Mouse (Mus musculus) neural tube, embryonic 15.5 days (tissue): ENCODE measurements around the gene Prdm2. TPM values are rescaled to one million over a fixed set of nuclear protein-coding genes. Genes with fewer than 3 reads are reported as not detected.
A peak's percentile ranks its signal among the peaks of the same experiment; 100 is the strongest.

ENCODE experiments used
- ATAC-seq: fragments of 200-750 bp; cut with Nextera tagmentation; 2 replicates; pipeline ENCODE4 v1.8.0; 2017; ENCODE audit warnings: mild to moderate bottlenecking, moderate TSS enrichment, moderate library complexity; ENCODE audit not compliant: low FRiP score
- H3K27ac ChIP-seq: fragments of 300-500 bp; sonication (generic); replicated peaks from 2 replicates; pipeline ENCODE4 v1.5.1; 2015; ENCODE audit warnings: mild to moderate bottlenecking, inconsistent platforms
- H3K27me3 ChIP-seq: fragments of 300-500 bp; sonication (generic); replicated peaks from 2 replicates; pipeline ENCODE4 v1.6.1; 2015; ENCODE audit warnings: inconsistent platforms
- H3K36me3 ChIP-seq: fragments of 300-500 bp; sonication (generic); 2 replicates; pipeline ENCODE4 v1.6.1; 2015; ENCODE audit warnings: inconsistent platforms
- H3K4me1 ChIP-seq: fragments of 300-500 bp; sonication (generic); 2 replicates; pipeline ENCODE4 v1.6.1; 2015; ENCODE audit warnings: inconsistent platforms
- H3K4me2 ChIP-seq: fragments of 300-500 bp; sonication (generic); 2 replicates; pipeline ENCODE4 v1.6.1; 2015; ENCODE audit warnings: inconsistent platforms, mild to moderate bottlenecking, moderate library complexity
- H3K4me3 ChIP-seq: fragments of 300-500 bp; sonication (generic); replicated peaks from 2 replicates; pipeline ENCODE4 v1.5.1; 2015; ENCODE audit warnings: mild to moderate bottlenecking, inconsistent platforms
- H3K9ac ChIP-seq: fragments of 300-500 bp; sonication (generic); replicated peaks from 2 replicates; pipeline ENCODE4 v1.6.1; 2015; ENCODE audit warnings: mild to moderate bottlenecking, inconsistent platforms
- H3K9me3 ChIP-seq: fragments of 300-500 bp; sonication (generic); replicated peaks from 2 replicates; pipeline ENCODE4 v1.6.1; 2016; ENCODE audit warnings: inconsistent platforms
- WGBS: fragments of 180-500 bp; shearing (Covaris S2); methylation state at CpG from one replicate; pipeline ENCODE4 v1.1.7; 2015; ENCODE audit warnings: mixed read lengths; 5-methylcytosine and 5-hydroxymethylcytosine counted together
- microRNA-seq: library from miRNA; unstranded; fragments of <30 nt; microRNA quantifications from one replicate; pipeline ENCODE4, GENCODE M21; 2017
- polyA plus RNA-seq: library from polyadenylated mRNA; unstranded; fragments of >200 nt; fragmentation: Nextera tagmentation; extraction: Ambion mirVana; gene quantifications from 2 replicates; pipeline ENCODE4 v1.2.1, GENCODE M21; 2015

The Prdm2 gene
- polyA plus RNA-seq, 1 experiment from 2014 or later, result 13.2 TPM

DNA sequence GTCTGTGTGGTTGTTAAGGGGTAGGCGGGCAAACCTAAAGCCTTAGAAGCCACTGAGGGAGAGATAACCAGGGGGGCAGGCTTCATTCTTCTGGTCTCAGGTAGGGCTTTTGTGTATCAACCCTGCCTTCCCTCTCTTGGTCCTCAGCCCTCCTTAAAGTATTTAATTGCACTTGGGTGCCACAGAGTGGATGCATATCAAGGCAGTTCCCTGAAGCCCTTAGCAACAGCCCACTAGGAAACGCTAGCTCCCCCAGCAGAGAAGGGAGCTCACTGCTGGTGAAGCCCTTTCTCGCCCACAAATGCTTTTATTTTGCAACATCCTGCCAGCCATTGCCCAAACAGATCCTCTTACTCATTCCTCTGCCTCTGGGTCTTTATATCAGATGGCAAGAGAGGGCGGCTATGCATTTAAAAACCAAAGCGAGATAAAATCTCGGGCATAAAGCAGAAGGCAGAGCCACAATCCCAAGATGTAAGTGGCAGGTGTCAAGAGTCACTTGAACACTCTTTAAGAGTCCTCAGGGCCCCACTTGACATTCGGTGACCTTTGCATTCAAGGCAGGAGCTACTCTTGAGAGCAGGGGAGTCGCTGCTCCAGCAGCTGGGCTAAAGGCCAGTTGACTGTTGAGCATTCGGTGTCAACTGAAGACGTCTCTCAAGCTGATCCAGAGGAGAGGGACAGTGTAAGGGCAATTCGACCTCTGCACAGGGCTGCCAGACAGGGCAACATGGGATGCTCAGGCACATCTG is 113.3 kb downstream of the Prdm2 start:
- ATAC-seq, result no peak
- WGBS, result 69% methylated on average over 11 of the region's 11 CpGs
- H3K4me1 ChIP-seq, result peaks cover 4% of the 10 kb centered on the region
- H3K9me3 ChIP-seq, result no peaks in the 10 kb centered on the region
- H3K4me2 ChIP-seq, result no peak overlapping the region
- no peaks in the 10 kb centered on the region for H3K36me3 ChIP-seq
- H3K4me3 ChIP-seq, result no peak overlapping the region
- no peaks in the 10 kb centered on the region for H3K27me3 ChIP-seq
- no peak overlapping the region for H3K27ac ChIP-seq
- H3K9ac ChIP-seq, result no peak overlapping the region

DNA sequence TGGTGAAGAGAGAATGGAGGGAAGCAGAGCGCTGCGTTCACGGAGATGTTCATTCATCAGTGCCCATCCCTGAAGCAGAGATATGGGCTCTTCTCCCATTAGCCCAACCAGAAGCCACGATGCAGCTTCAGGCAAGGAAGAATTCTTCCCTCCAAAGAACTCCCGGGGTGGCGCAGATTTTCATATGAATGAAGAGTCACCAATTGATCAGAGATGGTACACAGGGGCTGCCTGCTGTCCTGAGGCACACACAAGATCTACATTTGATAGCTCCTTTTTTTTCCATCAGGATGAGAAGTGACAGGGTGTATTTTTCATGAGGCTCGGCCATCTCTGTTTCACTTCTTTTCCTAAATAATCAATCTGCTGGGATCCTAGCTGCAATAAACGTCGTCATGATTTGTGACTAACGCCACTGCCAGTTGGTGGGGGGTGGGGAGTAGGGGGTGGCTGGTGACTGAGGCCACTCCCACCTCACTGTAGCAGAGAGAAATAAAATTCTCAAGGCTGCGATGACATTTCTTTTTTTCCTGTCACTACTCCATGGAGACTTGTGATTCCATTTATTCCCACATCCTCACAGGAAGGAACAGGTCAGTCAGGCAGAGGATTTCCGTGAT is 120.6 kb downstream of the Prdm2 start:
- WGBS, result 10% methylated on average over 12 of the region's 12 CpGs
- peak overlapping the region; percentile 2; the same call in 1 of the 2 replicates for H3K27ac ChIP-seq
- H3K27me3 ChIP-seq, result no peaks in the 10 kb centered on the region
- no peak overlapping the region for H3K4me2 ChIP-seq
- no peaks in the 10 kb centered on the region for H3K36me3 ChIP-seq
- H3K4me3 ChIP-seq, result no peak overlapping the region
- H3K9me3 ChIP-seq, result no peaks in the 10 kb centered on the region
- no peak overlapping the region for H3K9ac ChIP-seq
- peak; percentile 71 for ATAC-seq
- H3K4me1 ChIP-seq, result peaks cover 16% of the 10 kb centered on the region; the same call in 1 of the 2 replicates

DNA sequence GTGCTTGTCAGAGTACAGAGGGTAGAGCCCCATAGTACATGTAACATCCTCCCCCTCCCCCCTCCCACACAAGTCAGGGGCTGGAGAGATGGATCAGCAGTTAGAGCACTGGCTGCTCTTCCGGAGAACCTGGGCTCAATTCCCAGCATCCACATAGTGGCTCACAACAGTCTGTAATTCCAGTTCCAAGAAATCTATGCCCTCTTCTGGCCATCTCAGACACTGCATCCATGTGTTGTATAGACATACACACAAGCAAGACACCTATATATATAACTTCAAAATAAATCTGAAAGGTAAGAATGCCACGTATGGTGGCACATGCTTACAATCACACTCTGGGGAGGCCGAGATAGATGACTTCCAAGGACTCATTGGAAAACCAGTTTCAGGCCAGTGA is 122.2 kb downstream of the Prdm2 start:
- no peak overlapping the region for H3K27ac ChIP-seq
- H3K36me3 ChIP-seq, result no peaks in the 10 kb centered on the region
- H3K4me1 ChIP-seq, result peaks cover 18% of the 10 kb centered on the region; the same call in 1 of the 2 replicates
- H3K4me3 ChIP-seq, result no peak overlapping the region
- H3K9ac ChIP-seq, result no peak overlapping the region
- WGBS, result 94% methylated on average over 3 of the region's 3 CpGs
- ATAC-seq, result no peak
- no peaks in the 10 kb centered on the region for H3K27me3 ChIP-seq
- H3K4me2 ChIP-seq, result no peak overlapping the region
- no peaks in the 10 kb centered on the region for H3K9me3 ChIP-seq

DNA sequence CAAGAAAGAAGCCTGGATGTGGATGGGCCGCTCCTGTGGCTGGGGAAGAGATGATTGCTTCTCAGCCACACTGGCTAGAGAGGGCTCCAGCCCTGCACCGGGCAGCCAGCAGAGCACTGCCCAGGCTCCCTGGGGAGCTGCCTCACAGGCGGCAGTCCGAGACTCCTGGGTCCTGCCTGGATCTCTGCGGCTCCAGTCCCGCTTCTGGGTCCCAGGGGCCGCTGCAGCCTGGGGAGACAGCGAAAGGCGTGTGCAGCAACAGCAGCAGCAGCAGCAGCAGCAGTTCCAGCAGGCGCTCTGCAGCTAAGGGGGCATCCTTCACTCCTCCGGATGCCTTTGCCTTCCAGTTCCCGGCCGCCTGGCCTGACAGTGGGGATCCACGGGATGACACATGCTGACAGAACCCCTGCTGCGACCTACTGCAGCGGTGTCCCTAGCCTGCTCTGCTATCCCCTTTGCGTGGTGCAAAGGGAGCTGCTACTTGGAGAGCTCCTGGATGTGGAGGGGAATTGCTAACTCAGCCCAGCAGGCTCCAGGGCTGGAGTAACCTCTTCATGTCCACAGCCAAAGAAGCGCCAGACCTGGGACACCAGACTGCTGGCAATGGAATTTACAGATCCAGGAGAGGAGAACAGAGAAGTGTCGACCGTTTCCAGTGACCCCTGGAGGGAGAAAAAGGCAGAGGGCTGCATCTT is 138.6 kb downstream of the Prdm2 start:
- peak overlapping the region; percentile 42 for H3K9ac ChIP-seq
- peak overlapping the region; percentile 42; the same call in 1 of the 2 replicates for H3K27ac ChIP-seq
- peaks cover 12% of the 10 kb centered on the region for H3K4me1 ChIP-seq
- 3% methylated on average over 20 of the region's 20 CpGs for WGBS
- peak; percentile 58 for ATAC-seq
- H3K4me3 ChIP-seq, result peak overlapping the region; percentile 38
- no peaks in the 10 kb centered on the region for H3K9me3 ChIP-seq
- peak overlapping the region; percentile 68 for H3K4me2 ChIP-seq
- H3K27me3 ChIP-seq, result no peaks in the 10 kb centered on the region
- no peaks in the 10 kb centered on the region for H3K36me3 ChIP-seq

DNA sequence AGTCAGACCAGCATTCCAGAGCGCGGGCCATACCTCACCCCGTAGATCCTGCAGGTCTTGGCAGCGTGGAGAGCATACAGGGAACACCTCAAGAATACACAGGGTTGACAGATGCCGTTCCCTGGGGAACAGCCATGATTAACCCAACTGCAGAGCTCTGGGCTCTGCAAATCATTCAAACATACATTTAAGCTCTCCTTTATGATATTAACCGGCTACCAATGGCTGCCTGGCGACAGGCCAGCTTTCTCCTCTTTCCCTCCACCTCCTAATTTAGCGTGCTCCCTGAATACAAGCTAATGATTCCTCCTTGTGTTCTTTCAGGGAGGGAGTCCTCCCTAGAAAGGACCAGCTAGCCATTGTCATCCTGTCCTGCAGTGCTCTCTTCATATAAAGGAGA is 141.0 kb downstream of the Prdm2 start:
- H3K4me3 ChIP-seq, result no peak overlapping the region
- no peaks in the 10 kb centered on the region for H3K27me3 ChIP-seq
- 45% methylated on average over 8 of the region's 8 CpGs for WGBS
- H3K9ac ChIP-seq, result no peak overlapping the region
- no peaks in the 10 kb centered on the region for H3K36me3 ChIP-seq
- peaks cover 12% of the 10 kb centered on the region for H3K4me1 ChIP-seq
- H3K4me2 ChIP-seq, result 0 out of 2 replicates have a peak overlapping the region, but pooled peaks have one; percentile 2
- no peaks in the 10 kb centered on the region for H3K9me3 ChIP-seq
- H3K27ac ChIP-seq, result no peak overlapping the region
- ATAC-seq, result no peak

DNA sequence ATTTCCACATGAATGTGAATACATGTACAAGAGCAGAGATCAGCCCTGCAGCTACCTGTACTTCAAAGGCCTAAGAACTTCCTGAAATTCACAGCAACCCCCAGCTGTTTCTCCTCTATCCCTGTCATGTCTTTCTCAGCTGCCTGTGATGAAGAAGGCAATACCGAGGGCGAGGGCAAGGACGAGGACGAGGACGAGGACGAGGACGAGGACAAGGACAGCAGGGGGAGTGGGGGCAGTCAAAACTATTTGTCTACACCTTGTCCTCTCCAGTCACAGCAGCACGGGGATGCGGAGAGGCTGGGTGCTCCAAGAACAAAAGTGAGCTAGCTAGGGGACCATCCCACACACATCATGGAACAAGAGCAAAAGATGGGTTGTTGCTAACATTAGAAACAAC is 145.8 kb downstream of the Prdm2 start:
- H3K27ac ChIP-seq, result no peak overlapping the region
- no peak overlapping the region for H3K4me2 ChIP-seq
- H3K9ac ChIP-seq, result no peak overlapping the region
- no peak for ATAC-seq
- H3K4me3 ChIP-seq, result no peak overlapping the region
- H3K4me1 ChIP-seq, result no peaks in the 10 kb centered on the region
- no peaks in the 10 kb centered on the region for H3K36me3 ChIP-seq
- H3K27me3 ChIP-seq, result no peaks in the 10 kb centered on the region
- WGBS, result 95% methylated on average over 9 of the region's 9 CpGs
- H3K9me3 ChIP-seq, result no peaks in the 10 kb centered on the region

DNA sequence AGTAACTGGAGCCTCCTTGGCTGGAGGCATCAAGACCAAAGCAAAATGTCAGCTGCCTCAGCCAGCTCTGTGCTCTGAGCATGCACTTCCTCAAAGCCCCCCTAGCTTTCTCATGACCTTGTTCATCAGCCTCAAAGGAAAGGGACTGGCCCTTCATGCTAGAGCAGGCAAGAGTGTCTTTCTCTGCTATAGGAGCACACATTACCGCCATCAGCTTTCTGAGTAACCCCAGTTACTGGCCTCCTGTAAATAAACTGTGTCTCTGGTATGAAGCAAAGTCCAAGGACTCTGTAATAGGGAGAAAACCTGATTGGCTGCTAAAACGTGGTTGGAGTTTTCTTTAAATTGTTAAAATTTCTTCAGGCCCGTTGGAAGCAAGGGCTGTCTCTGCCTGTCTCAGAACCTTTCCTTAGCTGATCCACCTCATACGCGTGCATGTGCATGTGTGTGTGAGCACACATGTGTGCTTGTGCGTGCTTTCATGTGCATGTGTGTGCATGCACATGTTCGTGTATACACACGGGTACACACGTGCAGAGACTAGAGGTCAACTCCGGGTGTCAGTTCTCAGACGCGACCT is 153.9 kb downstream of the Prdm2 start:
- 91% methylated on average over 12 of the region's 12 CpGs for WGBS
- no peak overlapping the region for H3K9ac ChIP-seq
- H3K9me3 ChIP-seq, result no peaks in the 10 kb centered on the region
- H3K4me2 ChIP-seq, result no peak overlapping the region
- no peak for ATAC-seq
- no peaks in the 10 kb centered on the region for H3K36me3 ChIP-seq
- H3K4me1 ChIP-seq, result no peaks in the 10 kb centered on the region
- no peak overlapping the region for H3K4me3 ChIP-seq
- no peaks in the 10 kb centered on the region for H3K27me3 ChIP-seq
- no peak overlapping the region for H3K27ac ChIP-seq

Small RNA genes within 50 kb of the gene (microRNA-seq; reads per million reads assigned to microRNA genes)
- 4.7 reads per million, percentile 18 among the genes with 10 or more reads in this experiment for gene Mir7021

Other genes starting within 250 kb of the Prdm2 start
- 25.5 and 29.0 TPM in 2 replicates for gene Pdpn, start 86.6 kb upstream of the Prdm2 start, polyA plus RNA-seq
- gene Lrrc38, start 136.8 kb upstream of the Prdm2 start, polyA plus RNA-seq, result 0.59 and 0.70 TPM in 2 replicates
- gene Pramel1, start 181.4 kb upstream of the Prdm2 start, polyA plus RNA-seq, result not detected in 2 replicates
- gene Pramef8, start 199.4 kb upstream of the Prdm2 start, polyA plus RNA-seq, result 17.7 and 20.7 TPM in 2 replicates
- gene Oog4, start 237.3 kb upstream of the Prdm2 start, polyA plus RNA-seq, result not detected in 2 replicates